Mouse (Mus musculus): ENCODE data around the gene Rnf13.

Rnf13 gene

DNA sequence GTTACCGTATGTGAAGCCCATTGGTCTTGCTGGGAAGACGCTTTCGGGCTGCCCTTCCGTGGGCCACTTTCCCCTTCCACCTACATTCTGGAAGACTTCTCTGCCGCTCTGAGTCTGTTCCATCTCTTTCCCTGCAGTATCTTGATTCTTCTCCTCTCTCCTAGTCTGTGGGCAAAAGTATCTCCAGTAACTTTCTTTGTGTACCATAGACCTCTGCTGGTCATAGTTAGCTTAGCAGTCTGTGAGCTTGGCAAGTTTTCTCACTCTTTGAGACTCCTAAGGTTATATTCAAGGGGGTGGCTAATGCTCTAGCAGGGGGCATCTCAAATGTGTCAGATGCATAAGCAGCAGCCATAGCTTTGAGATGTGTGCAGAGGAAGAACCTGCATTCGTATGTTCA is 79.6 kb downstream of the Rnf13 start:
- TF ChIP-seq GATA4 (IDR thresholded peaks at IDR 0.05; ENCODE audit: insufficient replicate concordance, low read length), result no peak

DNA sequence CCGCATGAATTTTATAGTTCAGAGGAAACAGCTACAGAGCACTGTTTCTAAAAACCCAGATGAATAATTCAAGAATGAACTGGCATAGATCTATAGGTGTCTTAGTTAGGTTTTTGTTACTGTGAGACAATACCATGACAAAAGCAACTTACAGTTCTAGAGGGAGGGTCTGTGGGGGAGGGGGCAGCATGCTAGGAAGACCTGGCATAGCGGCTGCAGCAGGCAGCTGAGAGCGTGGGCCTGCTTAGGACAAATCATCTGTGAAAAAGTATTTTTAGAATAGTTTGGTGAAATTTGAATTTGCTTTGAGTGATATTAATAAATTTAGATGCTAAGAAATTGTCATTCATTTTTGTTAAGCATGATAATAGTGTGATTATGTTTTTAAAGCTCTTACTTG is 90.0 kb downstream of the Rnf13 start:
- no peak for TF ChIP-seq GATA4 (IDR thresholded peaks at IDR 0.05; ENCODE audit: insufficient replicate concordance, low read length)

DNA sequence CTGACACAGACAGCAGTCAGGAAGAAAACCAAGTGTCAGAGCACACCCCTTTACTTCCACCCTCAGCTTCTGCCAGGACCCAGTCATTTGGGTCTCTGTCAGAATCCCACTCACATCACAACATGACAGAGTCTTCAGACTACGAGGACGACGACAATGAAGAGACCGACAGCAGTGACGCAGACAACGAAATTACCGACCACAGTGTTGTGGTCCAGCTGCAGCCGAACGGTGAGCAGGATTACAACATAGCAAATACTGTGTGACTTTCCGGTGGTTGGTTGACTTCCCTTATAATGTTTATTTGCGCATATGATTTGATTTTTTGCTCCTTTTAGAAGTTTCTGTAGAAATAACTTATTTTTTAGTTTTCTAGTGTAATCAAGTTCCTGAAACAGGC is 97.7 kb downstream of the Rnf13 start:
- TF ChIP-seq GATA4 (IDR thresholded peaks at IDR 0.05; ENCODE audit: insufficient replicate concordance, low read length), result no peak

DNA sequence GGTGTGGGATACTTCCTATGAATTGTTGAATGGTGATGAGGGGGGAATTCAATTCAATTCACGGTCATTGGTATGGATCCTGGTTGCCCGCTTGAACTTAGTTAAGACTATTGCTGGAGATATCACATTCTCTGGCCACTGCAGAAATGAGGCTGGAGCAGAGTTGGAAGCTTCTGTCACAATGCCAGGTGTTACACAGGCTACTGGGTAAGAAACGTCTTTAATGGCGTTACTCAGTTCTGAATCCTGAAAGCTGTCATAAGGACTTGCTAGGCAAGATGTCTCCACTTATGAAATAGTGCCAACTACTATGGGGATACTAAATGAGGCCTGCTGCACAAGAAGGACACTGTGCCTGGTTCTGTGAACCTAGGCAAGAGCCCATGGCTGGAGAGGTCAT is 101.0 kb downstream of the Rnf13 start:
- no peak for TF ChIP-seq GATA4 (IDR thresholded peaks at IDR 0.05; ENCODE audit: insufficient replicate concordance, low read length)

DNA sequence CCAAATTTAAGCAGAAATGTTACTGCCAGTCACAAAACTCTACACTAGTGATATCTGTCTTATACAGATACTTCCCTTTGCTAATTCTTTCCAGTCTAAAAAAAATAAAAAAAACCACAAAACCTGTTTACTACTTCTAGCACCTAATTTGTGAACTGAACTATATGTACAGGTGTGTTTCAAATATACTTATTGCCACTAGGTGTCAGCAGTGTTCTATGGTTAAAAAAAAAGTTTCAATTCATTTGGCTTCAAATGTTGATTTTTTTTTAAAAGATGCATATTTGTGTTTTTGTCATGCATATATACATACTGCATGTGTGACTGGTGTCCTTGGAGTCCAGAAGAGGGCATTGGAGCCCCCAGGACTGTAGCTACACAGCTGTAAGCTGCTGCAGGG is 107.9 kb downstream of the Rnf13 start:
- no peak for TF ChIP-seq GATA4 (IDR thresholded peaks at IDR 0.05; ENCODE audit: insufficient replicate concordance, low read length)

DNA sequence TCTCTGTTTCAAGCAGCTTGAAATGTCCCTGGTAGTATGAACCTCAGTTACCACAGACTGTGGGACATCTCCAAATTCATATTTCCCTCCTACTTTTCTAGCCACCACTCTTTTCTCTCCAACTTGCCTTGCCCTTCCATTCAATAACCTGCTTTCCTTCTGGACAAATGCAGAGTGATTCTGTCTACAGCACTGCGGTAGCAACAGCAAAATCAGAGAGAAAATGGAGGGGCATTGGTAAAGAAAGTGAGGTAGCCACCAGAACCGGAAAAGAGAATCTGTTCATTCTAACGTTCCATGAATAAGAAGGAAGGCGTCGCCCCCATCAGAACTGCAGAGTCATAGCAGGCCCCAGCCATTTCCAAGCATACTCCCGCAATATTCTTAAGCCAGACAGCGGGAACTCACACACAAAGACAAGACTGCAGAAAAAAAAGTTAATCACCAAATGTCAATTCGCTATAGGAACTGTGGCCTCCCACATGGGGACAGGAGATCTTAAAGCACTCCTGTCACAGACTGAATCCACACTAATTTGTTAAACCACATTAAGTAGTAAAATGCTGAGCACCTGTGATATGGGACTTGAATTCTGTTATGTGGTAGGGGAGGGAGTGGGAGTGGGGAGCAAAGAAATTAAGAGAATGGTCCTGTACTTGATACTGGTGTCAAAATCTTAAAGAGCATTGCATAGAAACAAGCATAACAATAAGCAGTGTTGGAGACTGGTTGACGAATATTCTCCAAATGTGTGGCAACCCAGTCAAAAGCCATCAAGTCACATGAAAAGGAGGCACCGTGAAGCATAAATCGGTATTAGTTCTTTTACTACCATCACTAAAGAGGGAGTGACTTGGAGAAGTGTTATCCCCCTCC is 110.2 kb downstream of the Rnf13 start:
- TF ChIP-seq GATA4 (IDR thresholded peaks at IDR 0.05; ENCODE audit: insufficient replicate concordance, low read length), result no peak

DNA sequence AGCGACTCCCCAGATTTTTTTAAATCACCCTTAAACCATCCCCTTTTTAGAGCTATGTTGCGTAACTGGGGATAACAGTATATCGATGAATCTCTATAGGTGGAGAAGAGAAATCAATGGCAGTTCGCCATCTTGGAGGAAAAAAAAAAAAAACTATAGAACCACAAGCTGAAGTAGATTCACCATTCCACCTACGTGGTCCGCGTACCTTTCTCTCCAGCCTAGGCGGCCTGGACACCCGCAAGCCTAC is 110.7 kb downstream of the Rnf13 start:
- TF ChIP-seq GATA4 (IDR thresholded peaks at IDR 0.05; ENCODE audit: insufficient replicate concordance, low read length), result no peak

DNA sequence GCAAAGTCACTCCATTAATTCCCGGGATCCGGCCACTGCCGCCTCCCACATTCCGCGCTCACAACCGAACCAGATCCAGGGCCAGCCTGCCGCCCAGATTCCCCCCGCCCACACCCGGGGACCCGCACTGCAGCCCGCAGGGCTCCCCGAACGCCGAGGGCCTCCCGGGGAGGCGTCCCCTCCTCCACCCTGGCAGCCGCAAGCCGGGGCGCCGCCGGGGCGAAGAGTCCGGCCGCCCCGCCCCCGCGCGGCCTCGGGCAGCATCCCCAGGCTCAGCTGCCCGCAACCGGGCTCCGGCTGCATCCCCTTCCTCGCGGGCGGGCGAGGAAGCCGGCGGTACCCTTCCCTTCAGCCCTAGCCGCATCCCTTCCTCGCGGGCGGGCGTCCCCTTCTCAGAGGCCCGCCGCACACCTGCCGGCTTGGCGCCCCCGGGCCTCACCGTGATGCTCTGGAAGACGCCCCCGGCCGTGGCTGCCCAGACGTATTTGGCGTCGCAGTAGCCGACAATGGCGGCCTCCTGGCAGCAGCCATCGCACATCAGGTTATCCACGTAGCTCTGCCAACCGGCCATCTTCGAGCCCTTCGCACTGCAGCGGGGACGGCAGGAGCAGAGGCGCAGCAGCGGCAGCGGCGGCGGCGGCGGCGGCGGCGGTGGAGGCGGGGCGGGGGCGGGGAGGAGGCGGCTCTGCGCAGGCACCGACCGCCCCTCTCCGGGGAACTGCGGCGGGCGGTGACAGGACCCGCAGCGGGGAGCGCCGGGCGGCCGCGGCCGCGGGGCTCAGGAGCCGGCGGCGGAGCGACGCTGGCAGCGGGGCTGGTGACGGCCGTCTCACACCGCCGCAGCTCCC is 111.3 kb downstream of the Rnf13 start:
- TF ChIP-seq GATA4 (IDR thresholded peaks at IDR 0.05; ENCODE audit: insufficient replicate concordance, low read length), result no peak

DNA sequence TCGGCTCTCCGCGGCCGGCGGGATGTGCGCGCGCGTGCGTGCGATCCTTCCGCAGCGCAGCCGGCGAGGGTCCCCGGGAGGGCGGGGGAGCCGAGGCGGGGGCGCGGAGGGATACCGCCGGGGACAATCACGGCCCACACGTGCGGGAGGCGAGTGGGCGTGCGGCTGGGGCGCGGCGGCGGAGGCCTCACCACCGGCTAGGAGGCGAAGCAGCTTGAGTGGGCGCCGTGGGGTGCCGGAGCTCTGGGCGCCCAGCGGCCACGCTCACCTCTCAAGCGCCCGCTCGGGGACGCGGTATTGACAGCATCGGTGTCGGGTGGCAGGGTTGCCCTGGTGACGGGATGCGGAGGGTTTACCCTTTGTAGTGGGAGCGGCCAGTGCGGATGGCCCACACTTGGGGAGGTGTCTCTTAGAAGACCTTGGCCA is 111.9 kb downstream of the Rnf13 start, which contains the start of gene Pfn2:
Gene Pfn2, minus strand, starts transcription at position 320 of the 426 bp plus-strand sequence.
- no peak for TF ChIP-seq GATA4 (IDR thresholded peaks at IDR 0.05; ENCODE audit: insufficient replicate concordance, low read length)

DNA sequence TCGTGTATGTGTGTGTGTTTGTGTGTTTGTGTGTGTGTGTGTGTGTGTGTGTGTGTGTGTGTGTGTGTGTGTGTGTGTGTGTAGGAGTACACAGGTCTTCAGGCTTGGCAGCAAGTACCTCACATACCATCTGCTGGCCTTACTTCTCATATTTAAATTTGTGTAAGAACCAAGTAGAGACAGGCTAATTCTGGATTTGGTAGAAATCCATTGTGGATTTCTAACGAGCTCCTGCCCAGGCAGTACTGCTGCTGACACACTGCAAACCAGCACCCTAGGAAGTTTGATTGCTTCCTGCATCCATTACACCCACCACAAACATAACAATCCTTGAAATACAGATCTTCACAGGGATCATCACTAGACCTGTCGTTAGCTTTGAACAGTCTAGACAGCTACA is 147.1 kb downstream of the Rnf13 start:
- no peak for TF ChIP-seq GATA4 (IDR thresholded peaks at IDR 0.05; ENCODE audit: insufficient replicate concordance, low read length)

Measured in liver, adult (tissue).